Mouse (Mus musculus): Measurements from ENCODE around the gene Olfr1445.

Gene Olfr1445

DNA sequence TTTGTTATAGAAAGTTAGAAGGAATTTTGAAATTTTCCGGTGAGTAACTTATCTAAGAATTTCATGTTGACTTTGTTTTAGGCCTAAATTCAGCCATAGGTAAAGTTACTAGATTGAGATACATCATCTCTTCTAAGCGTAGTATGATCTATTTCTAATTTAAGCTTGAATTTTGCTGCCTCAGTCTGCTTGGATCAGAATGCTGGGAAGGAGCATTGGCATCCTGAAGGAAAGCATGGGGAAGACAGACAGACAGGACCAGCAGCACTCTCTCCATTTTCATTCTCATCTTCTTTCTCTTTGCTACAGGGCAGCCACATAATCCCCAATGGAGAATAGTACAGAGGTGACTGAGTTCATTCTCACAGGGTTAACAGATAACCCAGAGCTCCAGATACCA, at the start of gene Olfr1445:
Olfr1445 (plus strand) TSS at position 301 of the 400 bp plus-strand sequence.
- DNase-seq: no peak

DNA sequence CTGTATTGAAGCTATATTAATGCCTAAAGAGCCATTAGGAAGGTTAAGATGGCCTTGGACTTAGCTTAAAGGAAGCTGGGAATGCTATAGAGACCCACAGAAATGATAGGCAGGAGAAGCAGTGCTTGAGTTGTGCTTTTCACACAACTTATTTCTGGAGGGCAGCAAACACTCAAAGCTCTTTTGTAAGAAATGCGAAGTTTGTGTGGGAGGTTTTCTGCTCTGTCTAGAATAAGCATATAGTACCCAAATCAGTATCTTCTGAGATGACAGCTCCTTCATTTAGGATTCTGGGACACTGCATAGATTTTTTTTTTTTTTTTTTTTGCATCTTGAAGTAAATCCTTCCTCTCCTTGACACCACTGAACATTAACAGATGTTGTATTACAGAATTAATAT, 45.1 kb upstream of the Olfr1445 start:
- DNase-seq: no peak

DNA sequence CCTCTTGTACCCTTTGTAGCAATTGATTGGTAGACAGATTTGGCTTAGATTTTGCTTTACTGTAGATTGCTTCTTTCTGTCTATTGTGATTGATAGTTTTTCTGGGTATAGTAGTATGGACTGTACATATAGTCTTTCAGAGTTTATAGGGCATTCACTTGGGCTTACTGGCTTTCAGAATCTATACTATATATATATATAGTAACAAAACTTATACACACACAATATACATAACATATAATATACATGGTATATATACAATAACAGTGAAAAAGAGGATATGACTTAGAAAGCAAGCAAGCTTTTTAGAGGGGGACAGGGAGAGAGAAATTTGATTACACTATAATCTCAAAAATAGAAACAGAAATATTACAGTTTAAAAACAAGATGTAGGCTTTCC, 37.3 kb upstream of the Olfr1445 start, which contains the start of gene Gm5244:
Gm5244 (plus strand) TSS at position 301 of the 400 bp plus-strand sequence.
- no peak for DNase-seq

- no peak for DNase-seq
Observed at GRCm38 (mm10) chr19:12856983-12857382, 26.7 kb upstream of the Olfr1445 start, which contains the start of gene Olfr1444. Gene Olfr1444, plus strand, starts transcription at chr19:12857283.

DNA sequence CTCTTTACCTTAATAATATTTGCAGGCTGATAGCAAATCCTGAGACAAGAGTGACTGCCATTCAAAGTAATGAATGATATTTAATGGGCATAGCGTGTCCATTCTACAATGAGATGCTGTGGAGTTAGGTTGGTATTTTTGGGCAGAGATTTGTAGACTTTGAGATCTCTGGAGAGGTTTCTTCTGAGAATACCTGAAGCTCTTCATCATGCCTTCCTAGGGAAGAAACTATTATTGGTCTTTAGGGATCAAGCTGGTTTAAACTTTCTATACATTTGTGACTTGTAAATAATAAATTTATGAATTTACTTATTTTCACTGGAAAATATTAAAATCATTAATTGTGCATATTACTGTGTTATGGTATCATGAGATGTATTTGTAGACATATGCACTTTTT, 9.8 kb downstream of the Olfr1445 start, which contains the start of gene Olfr1446:
Olfr1446 (minus strand) TSS at position 101 of the 400 bp plus-strand sequence.
- no peak for DNase-seq

DNA sequence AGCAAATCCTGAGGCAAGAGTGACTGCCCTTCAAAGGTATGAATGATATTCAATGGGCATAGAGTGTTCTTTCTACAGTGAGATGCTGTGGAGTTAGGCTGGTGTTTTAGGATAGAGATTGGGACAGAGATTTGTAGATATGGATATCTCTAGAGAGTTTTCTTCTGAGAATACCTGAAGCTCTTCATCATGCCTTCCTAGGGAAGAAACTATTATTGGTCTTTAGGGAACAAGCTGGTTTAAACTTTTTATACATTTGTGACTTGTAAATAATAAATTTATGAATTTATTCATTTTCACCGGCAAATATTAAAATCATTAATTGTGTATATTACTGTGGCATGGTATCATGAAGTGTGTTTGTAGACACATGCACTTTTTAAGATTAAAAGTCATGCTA, 20.0 kb downstream of the Olfr1445 start, which contains the start of gene Olfr1447:
Olfr1447 (minus strand) TSS at position 101 of the 400 bp plus-strand sequence.
- DNase-seq: no peak

- DNase-seq: no peak
Observed at GRCm38 (mm10) chr19:12924319-12924718, 40.7 kb downstream of the Olfr1445 start, which contains the start of gene Olfr1448. Gene Olfr1448, minus strand, starts transcription at chr19:12924419.

GRCm38 (mm10) chr19:12930540-12930939, 46.9 kb downstream of the Olfr1445 start, which contains the start of gene Olfr1449:
Gene Olfr1449, plus strand, starts transcription at chr19:12930840.
- no peak for DNase-seq

Data from thymus, postnatal 14 days (tissue).